ENCODE assay signal across 12 mouse cellular contexts in genomic region chr11:54929744-54930143, GRCm38 (mm10).
"Had no signal": no experiment of that assay in that cellular context is flagged by ENCODE, and none has a peak within 500 bp of the region (broad histone marks: within the 10 kb centered on the region; RNA-seq: fewer than 3 reads in every experiment).

No protein-coding gene starts in this region.

- H3K27me3 ChIP-seq: liver, embryonic 13.5 days; liver, embryonic 15.5 days; megakaryocyte, embryonic 14.5 days; midbrain, embryonic 13.5 days; midbrain, embryonic 15.5 days; neural tube, embryonic 12.5 days had no signal

- H3K27ac ChIP-seq: liver, embryonic 13.5 days; liver, embryonic 15.5 days; macrophage; midbrain, embryonic 15.5 days; neural tube, embryonic 12.5 days had no signal

- H3K4me3 ChIP-seq: liver, embryonic 13.5 days; liver, embryonic 15.5 days; megakaryocyte, embryonic 14.5 days; midbrain, embryonic 13.5 days; midbrain, embryonic 15.5 days; neural tube, embryonic 12.5 days had no signal

- H3K4me1 ChIP-seq: liver, embryonic 13.5 days; neural tube, embryonic 12.5 days had no signal

- DNase-seq: liver, embryonic 13.5 days; thymus, adult 18-20 months had no signal

- ATAC-seq: liver, postnatal 0 days; midbrain, embryonic 13.5 days; midbrain, embryonic 15.5 days had no signal

- H3K9ac ChIP-seq: liver, embryonic 13.5 days; liver, embryonic 15.5 days; liver, postnatal 0 days; lung, embryonic 14.5 days; midbrain, embryonic 13.5 days; midbrain, embryonic 15.5 days; neural tube, embryonic 12.5 days had no signal

- H3K9me3 ChIP-seq: liver, embryonic 13.5 days; liver, embryonic 15.5 days; megakaryocyte, embryonic 14.5 days; midbrain, embryonic 13.5 days; midbrain, embryonic 15.5 days; neural tube, embryonic 12.5 days had no signal

- H3K4me2 ChIP-seq: liver, embryonic 11.5 days; liver, embryonic 13.5 days; liver, embryonic 15.5 days; lung, embryonic 14.5 days; midbrain, embryonic 11.5 days; midbrain, embryonic 13.5 days; midbrain, embryonic 15.5 days; neural tube, embryonic 12.5 days had no signal
